Mouse (Mus musculus) retina, postnatal 7 days (tissue): Measurements from ENCODE around the gene Cdk7.
"Not testable (repeated sequence)": the region's sequence is repeated elsewhere in the genome, so short reads cannot be mapped to it uniquely, and the experiment has no call there.

Source experiments
- DNase-seq: peaks from one replicate; pipeline ENCODE4 v3.0.0-alpha.2; 2012; ENCODE audit warnings: low read depth, low spot score

The Cdk7 gene

DNA sequence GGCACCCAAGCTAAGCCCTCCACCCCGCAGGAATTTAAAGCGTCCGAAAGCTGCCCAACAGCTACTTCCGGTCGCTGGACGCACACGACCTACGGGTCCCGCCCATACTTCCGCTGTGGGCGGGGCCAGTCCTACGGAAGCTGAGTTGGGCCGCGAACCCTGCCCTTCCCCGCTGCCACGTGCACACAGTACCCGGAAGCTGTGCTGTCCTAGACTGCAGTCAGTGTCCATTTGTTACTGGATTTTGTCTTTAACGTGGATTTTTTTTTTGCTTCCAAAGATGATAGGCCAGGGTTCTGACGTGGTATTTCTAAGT, at the start of gene Cdk7:
Cdk7 (minus strand) TSS at position 79 of the 316 bp plus-strand sequence.
- DNase-seq = peak; percentile 90

DNA sequence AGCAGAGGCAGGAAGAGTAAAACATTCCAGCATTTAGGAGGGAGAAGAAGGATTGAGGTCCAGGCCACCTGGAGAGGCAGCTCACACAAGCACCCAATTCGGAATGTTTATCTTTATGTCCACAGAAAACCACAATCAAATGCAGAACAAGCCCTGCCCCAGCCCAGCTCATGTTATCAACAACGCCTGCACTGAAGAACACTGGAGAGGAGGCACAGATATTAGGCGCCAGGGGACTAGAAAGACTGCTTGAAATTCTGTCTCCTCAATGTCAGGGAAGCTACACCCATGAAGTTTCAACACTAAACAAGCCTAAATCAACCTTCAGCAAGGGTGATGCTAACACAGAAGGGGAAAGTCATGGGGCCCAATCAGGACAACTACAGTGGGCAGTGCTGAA, 46.8 kb upstream of the Cdk7 start:
- no peak for DNase-seq

GRCm38 (mm10) chr13:100776710-100777109, 46.0 kb upstream of the Cdk7 start:
- DNase-seq = no peak

DNA sequence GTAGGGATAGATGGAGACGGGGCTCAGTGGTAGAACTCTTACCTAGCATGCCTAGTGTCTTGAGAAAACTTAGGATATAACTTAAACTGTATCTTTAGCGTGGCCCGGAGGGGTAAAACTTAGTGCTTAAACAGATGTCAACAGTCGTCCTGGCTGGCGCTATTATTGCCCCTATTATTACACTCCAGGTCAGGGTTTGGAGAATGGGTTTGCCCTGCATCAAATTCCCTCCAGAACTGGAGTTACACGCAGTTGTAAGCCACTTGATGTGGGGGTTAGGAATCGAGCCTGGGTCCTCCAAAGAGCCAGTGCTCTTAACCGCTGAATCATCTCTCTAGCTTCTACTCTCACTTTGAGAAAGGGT, 45.3 kb upstream of the Cdk7 start:
- DNase-seq = no peak

DNA sequence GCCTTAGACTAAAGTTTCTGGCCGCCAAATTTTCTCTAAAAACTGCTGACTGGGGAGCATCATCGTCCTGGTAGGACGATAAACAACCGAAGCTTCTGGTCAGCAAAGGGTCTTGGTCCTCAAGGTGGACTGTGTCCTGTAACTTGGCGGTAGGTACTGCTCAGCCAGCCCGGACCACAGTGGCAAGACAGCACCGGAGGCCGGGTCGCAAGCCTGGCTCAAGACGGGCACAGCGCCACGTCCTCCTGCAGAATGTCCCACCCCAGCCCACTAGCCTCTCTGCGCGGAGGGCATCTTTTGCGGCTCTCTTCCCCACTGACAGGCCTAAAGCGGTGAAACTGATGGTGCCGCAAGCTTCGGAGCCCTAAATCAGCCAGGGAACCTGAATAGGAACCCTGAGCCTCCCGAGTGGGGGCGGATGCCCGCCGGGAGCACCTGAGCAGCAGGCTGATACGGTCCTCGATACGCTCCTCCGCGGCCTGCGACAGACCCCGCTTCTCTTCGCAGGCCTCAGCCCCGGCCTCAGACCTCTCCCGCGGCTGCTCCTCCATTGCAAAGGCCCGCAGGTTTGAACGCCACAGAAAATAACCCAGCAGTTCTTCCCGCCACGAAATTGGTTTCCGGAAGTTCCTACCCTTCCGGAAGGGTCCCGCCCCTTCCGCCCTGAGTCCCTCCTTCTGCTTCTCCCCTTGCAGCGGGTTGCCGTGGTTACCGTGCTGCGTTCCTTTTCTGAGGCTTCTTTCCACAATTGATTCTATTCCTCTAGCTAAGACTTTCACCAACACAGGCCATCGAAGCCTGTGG, 44.7 kb upstream of the Cdk7 start, which contains the start of gene Cenph:
Cenph (minus strand) TSS at position 648 of the 804 bp plus-strand sequence.
- DNase-seq = peak; percentile 65

GRCm38 (mm10) chr13:100774704-100775103, 44.0 kb upstream of the Cdk7 start:
- no peak for DNase-seq

GRCm38 (mm10) chr13:100755329-100755728, 24.6 kb upstream of the Cdk7 start:
- DNase-seq = no peak

GRCm38 (mm10) chr13:100754186-100754585, 23.4 kb upstream of the Cdk7 start:
- DNase-seq = no peak

DNA sequence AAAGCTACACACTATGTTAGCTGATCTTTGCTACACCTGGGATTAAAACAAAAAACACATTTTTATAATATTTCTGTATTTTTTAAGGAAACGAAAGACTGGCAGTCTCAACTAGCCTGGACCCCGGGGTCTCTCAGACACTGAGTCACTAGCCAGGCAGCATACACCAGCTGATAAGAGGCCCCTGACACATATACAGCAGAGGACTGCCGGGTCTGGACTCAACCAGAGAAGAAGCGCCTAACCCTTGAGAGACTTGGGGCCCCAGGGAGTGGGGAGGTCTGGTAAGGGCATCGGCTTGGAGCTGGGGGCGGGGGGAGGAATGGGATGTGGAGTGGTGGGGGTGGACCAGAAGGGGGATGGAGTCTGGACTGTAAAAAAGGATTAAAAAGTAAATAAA, 22.3 kb upstream of the Cdk7 start:
- DNase-seq = no peak

DNA sequence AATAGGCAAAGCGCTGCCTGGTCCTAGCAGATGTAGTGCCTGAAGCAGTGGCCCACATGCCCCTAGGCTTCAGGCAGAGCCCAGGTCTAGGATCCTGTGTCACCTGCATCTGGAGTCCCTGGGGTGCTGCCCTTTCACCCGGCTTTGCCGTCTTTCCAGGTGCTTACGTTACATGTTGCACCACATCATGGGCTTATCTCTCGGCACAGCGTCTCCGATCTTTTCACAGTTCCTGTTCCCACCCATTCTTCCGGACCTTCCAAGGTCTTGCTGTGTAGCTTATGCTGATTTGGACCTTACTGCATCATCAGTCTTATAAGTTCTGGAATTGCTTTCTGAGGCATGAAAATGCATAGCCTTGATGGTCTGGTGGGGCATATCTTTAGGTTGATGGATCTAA, 21.8 kb upstream of the Cdk7 start:
- DNase-seq = no peak

DNA sequence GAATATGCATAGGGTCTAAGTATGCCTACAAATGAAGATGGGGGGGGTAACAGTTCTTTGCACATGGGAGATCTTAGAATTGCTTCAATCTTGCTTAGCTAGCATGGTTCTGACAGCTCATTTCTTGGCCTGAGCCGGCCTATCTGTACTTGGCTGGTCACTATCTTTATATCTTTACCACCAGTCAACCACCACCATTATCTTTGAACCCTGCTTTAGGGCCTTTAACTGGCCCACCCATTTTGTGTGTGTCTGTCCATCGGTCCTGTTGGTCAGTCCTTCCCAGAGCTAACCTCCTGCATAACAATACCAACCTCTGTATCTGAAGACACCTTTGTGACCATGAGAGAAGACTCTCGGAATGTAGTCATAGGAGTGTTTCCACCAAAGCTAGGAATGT, 20.7 kb upstream of the Cdk7 start:
- no peak for DNase-seq

DNA sequence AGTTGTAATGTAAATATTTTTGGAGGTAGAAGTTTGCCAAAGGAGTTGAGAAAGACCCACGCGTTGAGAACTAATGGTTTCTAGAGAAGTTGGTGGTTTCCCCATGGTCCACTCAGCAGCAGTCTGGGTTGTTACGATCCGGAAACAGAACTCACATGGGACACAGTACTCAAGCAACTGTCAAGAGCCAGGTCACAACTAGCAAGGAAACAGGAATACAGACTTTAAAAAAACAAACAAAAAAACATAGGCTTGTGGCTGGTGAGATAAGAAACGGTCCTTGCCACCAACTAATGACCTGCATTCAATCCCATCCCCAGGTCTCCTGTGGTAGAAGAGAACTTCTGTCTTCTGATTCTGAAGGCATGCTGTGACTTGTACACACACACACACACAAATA, 20.1 kb upstream of the Cdk7 start:
- DNase-seq = no peak

DNA sequence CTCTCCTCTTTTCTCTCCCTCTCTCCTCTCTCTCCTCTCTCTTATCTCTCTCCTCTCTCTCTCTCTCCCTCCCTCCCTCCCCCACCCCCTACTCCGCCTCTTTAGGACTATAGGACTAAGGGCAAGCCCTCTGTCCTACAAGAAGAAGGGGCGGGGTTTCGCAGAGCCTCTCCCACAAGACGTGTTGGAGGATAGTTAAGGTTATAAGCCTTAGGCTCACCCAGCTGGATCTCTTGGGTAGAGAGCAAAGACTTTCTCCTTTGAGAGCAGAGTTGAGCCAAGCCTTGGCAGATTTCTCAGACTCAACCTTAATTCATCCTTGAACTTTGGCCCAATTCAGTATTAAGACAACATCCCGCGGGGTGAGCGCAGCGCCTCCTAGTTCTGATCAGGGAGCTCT, 17.9 kb upstream of the Cdk7 start:
- DNase-seq = no peak

DNA sequence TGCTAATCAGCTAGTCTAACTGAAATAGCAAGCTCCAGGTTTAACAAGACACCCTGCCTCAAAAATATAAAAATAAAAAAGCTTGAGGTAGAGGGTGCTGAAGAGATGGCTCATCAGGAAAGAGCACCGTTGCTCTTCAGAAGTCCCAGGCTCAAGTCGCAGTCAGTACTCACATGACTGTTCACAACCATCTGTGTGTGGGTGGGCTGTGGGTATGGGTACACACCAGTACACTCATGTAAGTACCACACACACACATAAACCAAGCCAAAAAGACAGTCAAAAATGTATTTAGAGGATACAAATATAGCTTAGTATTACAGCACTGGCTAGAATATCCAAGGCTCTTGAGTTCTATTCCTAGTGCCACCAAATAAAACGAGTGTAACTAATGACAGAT, 15.4 kb upstream of the Cdk7 start:
- DNase-seq = no peak

- DNase-seq = peak; percentile 81
Measured at GRCm38 (mm10) chr13:100744036-100744744, 13.5 kb upstream of the Cdk7 start, which contains the start of gene Mrps36. Gene Mrps36 (minus strand): TSS chr13:100744659.

GRCm38 (mm10) chr13:100743346-100744035, 12.8 kb upstream of the Cdk7 start:
- DNase-seq = no peak

- no peak for DNase-seq
Measured at GRCm38 (mm10) chr13:100742831-100743230, 12.1 kb upstream of the Cdk7 start.

DNA sequence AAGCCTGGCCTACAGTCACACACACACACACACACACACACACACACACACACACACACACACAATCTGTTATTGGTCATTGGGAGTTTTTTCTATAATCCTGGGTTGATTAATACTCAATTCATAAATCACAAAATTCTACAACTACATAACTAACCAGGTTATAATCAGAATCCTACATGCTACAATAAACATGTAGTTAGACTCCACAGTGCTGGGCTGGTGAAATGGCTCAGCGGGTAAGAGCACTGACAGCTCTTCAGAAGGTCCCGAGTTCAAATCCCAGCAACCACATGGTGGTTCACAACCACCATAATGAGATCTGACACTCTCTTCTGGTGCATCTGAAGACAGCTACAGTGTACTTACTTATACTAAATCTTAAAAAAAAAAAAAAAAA, 2.0 kb upstream of the Cdk7 start:
- DNase-seq = no peak

- not testable (repeated sequence) for DNase-seq
Measured at GRCm38 (mm10) chr13:100731462-100732046, 815 bp upstream of the Cdk7 start.

- no peak for DNase-seq
Measured at GRCm38 (mm10) chr13:100730153-100730860, 432 bp downstream of the Cdk7 start.

DNA sequence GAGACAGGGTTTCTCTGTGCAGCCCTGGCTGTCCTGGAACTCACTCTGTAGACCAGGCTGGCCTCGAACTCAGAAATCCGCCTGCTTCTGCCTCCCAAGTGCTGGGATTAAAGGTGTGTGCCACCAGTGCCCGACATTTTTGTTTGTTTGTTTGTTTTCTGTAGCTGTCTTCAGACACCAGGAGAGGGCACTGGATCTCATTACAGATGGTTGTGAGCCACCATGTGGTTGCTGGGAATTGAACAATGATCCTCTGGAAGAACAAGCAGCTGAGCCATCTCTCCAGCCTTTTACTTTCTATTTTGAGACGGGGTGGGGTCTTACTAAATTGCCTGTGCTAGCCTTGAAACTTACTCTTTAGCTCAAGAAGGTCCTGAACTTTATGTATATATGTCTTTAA, 2.2 kb downstream of the Cdk7 start:
- not testable (repeated sequence) for DNase-seq

DNA sequence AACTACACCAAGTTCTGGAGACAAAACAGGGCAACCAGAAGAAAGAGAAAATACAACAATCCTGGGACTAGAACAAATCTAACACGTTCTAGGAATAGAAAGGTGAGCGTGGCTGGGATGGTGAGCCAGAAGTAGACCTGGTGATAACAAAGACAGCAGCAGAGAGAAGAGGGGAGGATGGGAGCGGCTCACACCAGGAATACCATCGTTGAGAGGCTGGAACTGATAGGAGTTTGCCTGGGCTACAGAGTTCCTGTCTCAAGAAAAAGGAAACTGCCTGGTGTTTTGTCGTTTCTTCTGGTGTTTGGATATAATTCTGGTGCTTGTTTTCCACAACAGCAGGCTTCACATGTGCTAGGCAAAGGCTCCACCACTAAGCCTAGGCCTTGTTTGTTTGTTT, 2.7 kb downstream of the Cdk7 start:
- DNase-seq = no peak
